Mouse (Mus musculus): ENCODE measurements around the gene Acan. TPM values are rescaled to one million over a fixed set of nuclear protein-coding genes. Genes with fewer than 3 reads are reported as not detected.
A peak's percentile ranks its signal among the peaks of the same experiment; 100 is the strongest.

Gene Acan
- 4.9 and 10.3 TPM in 2 replicates for polyA plus RNA-seq (2016; fragmentation: Nextera tagmentation; extraction: Ambion mirVana)

GRCm38 (mm10) chr7:79053383-79053889 is at the start of gene Acan:
Gene Acan, plus strand, starts transcription at chr7:79053483.
- Histone ChIP-seq H3K27ac (peak within 1 kb of the TSS; percentile 19; the same call in 1 of the 2 replicates), H3K9ac (replicated peaks) (peak within 1 kb of the TSS; percentile 57), H3K4me3 (replicated peaks) (peak within 1 kb of the TSS; percentile 54), H3K9me3 (no peaks in the 10 kb centered on the region), H3K4me1 (replicated peaks) (peaks cover 24% of the 10 kb centered on the region), H3K27me3 (peaks cover 92% of the 10 kb centered on the region), H3K4me2 (peak within 1 kb of the TSS; percentile 89), H3K36me3 (no peaks in the 10 kb centered on the region)
- ATAC-seq (ENCODE audit: insufficient number of reproducible peaks, insufficient read depth, low FRiP score, low TSS enrichment, low read depth), result peak; percentile 53; the same call in 1 of the 2 replicates
- WGBS, result 1% methylated on average over 23 of the region's 23 CpGs

- no peaks in the 10 kb centered on the region for H3K36me3 ChIP-seq
- no peak overlapping the region for H3K9ac ChIP-seq (replicated peaks)
- H3K4me3 ChIP-seq (replicated peaks), result no peak overlapping the region
- H3K4me1 ChIP-seq (replicated peaks), result peaks cover 4% of the 10 kb centered on the region; the same call in 1 of the 2 replicates
- WGBS, result 69% methylated on average over 9 of the region's 9 CpGs
- H3K27ac ChIP-seq, result peak overlapping the region; percentile 74
- H3K9me3 ChIP-seq, result no peaks in the 10 kb centered on the region
- H3K4me2 ChIP-seq, result no peak overlapping the region
- ATAC-seq (ENCODE audit: insufficient number of reproducible peaks, insufficient read depth, low FRiP score, low TSS enrichment, low read depth), result peak; percentile 88
- H3K27me3 ChIP-seq, result no peaks in the 10 kb centered on the region
Observed at GRCm38 (mm10) chr7:79021293-79021905, 31.9 kb upstream of the Acan start.

GRCm38 (mm10) chr7:79029138-79029537 is 24.1 kb upstream of the Acan start:
- 51% methylated on average over 3 of the region's 3 CpGs for whole genome bisulfite sequencing

GRCm38 (mm10) chr7:79033745-79034144 is 19.5 kb upstream of the Acan start:
- no peaks in the 10 kb centered on the region for H3K27me3 ChIP-seq
- ATAC-seq (ENCODE audit: insufficient number of reproducible peaks, insufficient read depth, low FRiP score, low TSS enrichment, low read depth), result no peak
- H3K27ac ChIP-seq, result no peak overlapping the region
- no peaks in the 10 kb centered on the region for H3K36me3 ChIP-seq
- peaks cover 3% of the 10 kb centered on the region; the same call in 1 of the 2 replicates for H3K9me3 ChIP-seq
- H3K4me1 ChIP-seq (replicated peaks), result no peaks in the 10 kb centered on the region
- H3K4me3 ChIP-seq (replicated peaks), result no peak overlapping the region
- 81% methylated on average over 2 of the region's 2 CpGs for WGBS
- no peak overlapping the region for H3K9ac ChIP-seq (replicated peaks)
- H3K4me2 ChIP-seq, result no peak overlapping the region

More at GRCm38 (mm10) chr7:79029138-79029537, 24.1 kb upstream of the Acan start:
- H3K27me3 ChIP-seq, result no peaks in the 10 kb centered on the region
- H3K4me2 ChIP-seq, result no peak overlapping the region
- H3K9ac ChIP-seq (replicated peaks), result no peak overlapping the region
- H3K9me3 ChIP-seq, result peaks cover 3% of the 10 kb centered on the region; the same call in 1 of the 2 replicates
- H3K27ac ChIP-seq, result no peak overlapping the region
- H3K36me3 ChIP-seq, result no peaks in the 10 kb centered on the region
- no peaks in the 10 kb centered on the region; the same call in 1 of the 2 replicates for H3K4me1 ChIP-seq (replicated peaks)
- no peak for ATAC-seq (ENCODE audit: insufficient number of reproducible peaks, insufficient read depth, low FRiP score, low TSS enrichment, low read depth)
- H3K4me3 ChIP-seq (replicated peaks), result no peak overlapping the region

GRCm38 (mm10) chr7:79034521-79034920 is 18.8 kb upstream of the Acan start:
- Histone ChIP-seq H3K27ac (no peak overlapping the region), H3K4me1 (replicated peaks) (no peaks in the 10 kb centered on the region), H3K9me3 (peaks cover 10% of the 10 kb centered on the region), H3K9ac (replicated peaks) (no peak overlapping the region), H3K4me3 (replicated peaks) (no peak overlapping the region), H3K27me3 (no peaks in the 10 kb centered on the region), H3K4me2 (no peak overlapping the region), H3K36me3 (no peaks in the 10 kb centered on the region)
- no peak for ATAC-seq (ENCODE audit: insufficient number of reproducible peaks, insufficient read depth, low FRiP score, low TSS enrichment, low read depth)
- WGBS, result 85% methylated on average over 2 of the region's 2 CpGs

GRCm38 (mm10) chr7:79052081-79052480 is 1.2 kb upstream of the Acan start:
- no peaks in the 10 kb centered on the region for H3K36me3 ChIP-seq
- WGBS, result 19% methylated on average over 5 of the region's 5 CpGs
- no peak overlapping the region for H3K27ac ChIP-seq
- no peak for ATAC-seq (ENCODE audit: insufficient number of reproducible peaks, insufficient read depth, low FRiP score, low TSS enrichment, low read depth)
- no peak overlapping the region for H3K9ac ChIP-seq (replicated peaks)
- H3K27me3 ChIP-seq, result peaks cover 80% of the 10 kb centered on the region
- H3K4me3 ChIP-seq (replicated peaks), result peak overlapping the region; percentile 54
- peak overlapping the region; percentile 89 for H3K4me2 ChIP-seq
- no peaks in the 10 kb centered on the region for H3K9me3 ChIP-seq
- peaks cover 24% of the 10 kb centered on the region for H3K4me1 ChIP-seq (replicated peaks)

GRCm38 (mm10) chr7:79052521-79053382 is 531 bp upstream of the Acan start:
- peaks cover 87% of the 10 kb centered on the region for H3K27me3 ChIP-seq
- 1% methylated on average over 63 of the region's 66 CpGs for WGBS
- peak overlapping the region; percentile 19; the same call in 1 of the 2 replicates for H3K27ac ChIP-seq

GRCm38 (mm10) chr7:79054111-79054510 is 828 bp downstream of the Acan start:
- H3K4me2 ChIP-seq, result peak overlapping the region; percentile 89

More at GRCm38 (mm10) chr7:79052521-79053382, 531 bp upstream of the Acan start:
- Histone ChIP-seq H3K9ac (replicated peaks) (peak overlapping the region; percentile 57), H3K9me3 (no peaks in the 10 kb centered on the region), H3K36me3 (no peaks in the 10 kb centered on the region), H3K4me1 (replicated peaks) (peaks cover 24% of the 10 kb centered on the region), H3K4me2 (peak overlapping the region; percentile 89), H3K4me3 (replicated peaks) (peak overlapping the region; percentile 54)
- ATAC-seq (ENCODE audit: insufficient number of reproducible peaks, insufficient read depth, low FRiP score, low TSS enrichment, low read depth), result peak; percentile 56

GRCm38 (mm10) chr7:79058546-79058945 is 5.3 kb downstream of the Acan start:
- Histone ChIP-seq H3K27ac (no peak overlapping the region), H3K4me3 (replicated peaks) (no peak overlapping the region), H3K9ac (replicated peaks) (no peak overlapping the region), H3K9me3 (no peaks in the 10 kb centered on the region), H3K4me2 (no peak overlapping the region), H3K36me3 (no peaks in the 10 kb centered on the region), H3K4me1 (replicated peaks) (peaks cover 6% of the 10 kb centered on the region), H3K27me3 (peaks cover 46% of the 10 kb centered on the region)
- 41% methylated on average over 2 of the region's 2 CpGs for WGBS
- no peak for ATAC-seq (ENCODE audit: insufficient number of reproducible peaks, insufficient read depth, low FRiP score, low TSS enrichment, low read depth)

More at GRCm38 (mm10) chr7:79054111-79054510, 828 bp downstream of the Acan start:
- peaks cover 89% of the 10 kb centered on the region for H3K27me3 ChIP-seq
- peaks cover 24% of the 10 kb centered on the region for H3K4me1 ChIP-seq (replicated peaks)
- H3K9me3 ChIP-seq, result no peaks in the 10 kb centered on the region
- WGBS, result 9% methylated on average over 13 of the region's 13 CpGs
- peak overlapping the region; percentile 54 for H3K4me3 ChIP-seq (replicated peaks)
- no peak overlapping the region; the same call in 1 of the 2 replicates for H3K9ac ChIP-seq (replicated peaks)
- ATAC-seq (ENCODE audit: insufficient number of reproducible peaks, insufficient read depth, low FRiP score, low TSS enrichment, low read depth), result no peak
- no peak overlapping the region for H3K27ac ChIP-seq
- no peaks in the 10 kb centered on the region for H3K36me3 ChIP-seq

- Histone ChIP-seq H3K4me2 (no peak overlapping the region), H3K9ac (replicated peaks) (no peak overlapping the region), H3K4me3 (replicated peaks) (no peak overlapping the region), H3K27ac (no peak overlapping the region), H3K27me3 (no peaks in the 10 kb centered on the region), H3K4me1 (replicated peaks) (no peaks in the 10 kb centered on the region), H3K9me3 (no peaks in the 10 kb centered on the region), H3K36me3 (no peaks in the 10 kb centered on the region)
- WGBS, result 67% methylated on average over 7 of the region's 7 CpGs
- ATAC-seq (ENCODE audit: insufficient number of reproducible peaks, insufficient read depth, low FRiP score, low TSS enrichment, low read depth), result no peak
Observed at GRCm38 (mm10) chr7:79067466-79067865, 14.2 kb downstream of the Acan start.

GRCm38 (mm10) chr7:79068231-79068630 is 14.9 kb downstream of the Acan start:
- no peak for ATAC-seq (ENCODE audit: insufficient number of reproducible peaks, insufficient read depth, low FRiP score, low TSS enrichment, low read depth)
- Histone ChIP-seq H3K27ac (no peak overlapping the region), H3K4me1 (replicated peaks) (no peaks in the 10 kb centered on the region), H3K27me3 (no peaks in the 10 kb centered on the region), H3K36me3 (no peaks in the 10 kb centered on the region), H3K4me2 (no peak overlapping the region), H3K9me3 (no peaks in the 10 kb centered on the region), H3K4me3 (replicated peaks) (no peak overlapping the region), H3K9ac (replicated peaks) (no peak overlapping the region)
- WGBS, result 59% methylated on average over 4 of the region's 4 CpGs

Data from limb, embryonic 12.5 days (tissue).